Mouse (Mus musculus): ENCODE measurements at regions not wholly inside any gene's neighbourhood (a gene's known extent, or its start where the extent isn't known, plus 50 kb on each side); places are given as distances from the start of the nearest gene placed in this dataset.

- no peak for DNase-seq (ENCODE audit: inconsistent ontology term)
These were observed 55.9 kb upstream of the Dok5 start for GRCm38 (mm10) chr2:170675731-170676130.

- no peak for DNase-seq (ENCODE audit: inconsistent ontology term)
These were observed 57.9 kb upstream of the Dok5 start for GRCm38 (mm10) chr2:170673683-170674082.

DNA sequence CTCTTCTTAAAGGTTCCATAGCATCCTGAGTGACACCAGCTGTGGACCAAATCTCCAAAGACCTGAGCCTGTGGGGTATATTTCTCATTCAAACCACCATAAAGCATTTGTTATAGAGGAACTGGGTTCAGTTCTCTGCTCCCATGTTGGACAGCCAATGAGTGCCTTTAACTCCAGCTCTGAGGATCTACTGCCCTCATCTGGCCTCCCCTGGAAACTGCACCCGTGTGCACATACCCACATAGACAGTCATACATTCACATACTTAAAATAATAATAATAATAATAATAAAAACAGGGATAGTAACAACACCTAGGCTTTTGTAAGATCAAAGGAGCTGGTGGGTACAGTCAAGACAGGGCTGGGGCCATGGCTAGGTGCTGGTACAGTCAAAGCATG is 58.8 kb upstream of the Dok5 start:
- no peak for DNase-seq (ENCODE audit: inconsistent ontology term)

- no peak for DNase-seq (ENCODE audit: inconsistent ontology term)
These were observed 62.6 kb upstream of the Dok5 start for GRCm38 (mm10) chr2:170668960-170669359.

DNA sequence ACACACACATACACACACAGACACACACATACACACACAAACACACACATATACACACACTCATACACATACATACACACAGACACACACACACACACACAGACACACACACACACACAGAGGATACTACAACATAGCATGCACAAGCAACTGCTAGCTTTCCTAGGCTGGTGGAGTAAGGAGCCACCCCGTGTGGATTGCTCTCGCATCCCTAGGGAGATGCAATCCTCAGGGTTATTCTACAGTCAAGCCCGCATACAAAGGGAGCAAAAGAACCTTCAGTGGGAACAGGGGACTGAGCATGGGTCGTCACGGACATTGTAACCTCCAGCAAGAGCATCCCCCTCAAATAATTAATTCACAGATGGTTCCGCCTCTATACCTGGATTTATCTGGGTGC is 63.1 kb upstream of the Dok5 start:
- DNase-seq (ENCODE audit: inconsistent ontology term): no peak

DNA sequence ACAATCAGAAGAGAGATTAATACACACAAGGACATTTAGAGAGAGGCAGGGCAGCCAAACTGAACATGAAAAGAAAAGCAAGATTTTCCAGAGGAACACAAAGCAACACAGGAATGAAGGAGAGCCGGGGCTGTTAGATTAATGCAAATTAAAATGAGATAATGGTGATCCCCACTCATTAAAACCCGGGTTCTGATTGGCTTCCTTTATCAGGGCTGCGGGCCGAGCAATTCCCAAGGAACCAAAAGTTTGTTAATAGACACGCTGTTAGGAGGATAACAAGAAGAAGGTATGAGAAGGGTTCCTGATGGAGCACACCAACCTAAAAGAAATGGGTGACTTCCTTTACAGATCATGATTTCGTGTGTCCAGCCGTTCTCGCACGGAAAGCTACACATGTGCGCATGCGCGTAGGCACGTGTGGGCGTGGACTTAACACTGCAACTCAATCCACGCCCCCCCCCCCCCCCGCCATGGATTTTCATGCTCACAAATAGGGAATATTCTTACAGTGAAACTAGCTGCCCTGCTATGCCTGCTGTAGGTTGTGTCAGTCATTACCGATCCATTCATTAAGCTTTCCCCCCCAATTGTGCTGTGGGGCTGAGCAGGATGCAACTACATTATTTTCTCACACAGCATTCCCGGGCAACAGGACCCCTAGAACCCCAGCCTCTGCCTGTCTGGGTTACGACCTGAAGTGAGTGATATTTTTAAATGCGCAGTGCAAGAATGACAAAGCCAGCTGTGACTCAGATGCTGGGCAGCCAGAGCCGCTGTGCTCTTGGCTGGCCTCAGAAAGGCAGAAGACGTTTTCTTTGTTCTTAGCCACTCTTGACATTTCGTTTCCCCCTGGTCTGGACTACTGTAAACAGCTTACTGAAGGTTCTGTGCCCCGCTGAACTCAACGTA is 60.5 kb upstream of the 4930470P17Rik start:
- no peak for DNase-seq (ENCODE audit: inconsistent ontology term)

DNA sequence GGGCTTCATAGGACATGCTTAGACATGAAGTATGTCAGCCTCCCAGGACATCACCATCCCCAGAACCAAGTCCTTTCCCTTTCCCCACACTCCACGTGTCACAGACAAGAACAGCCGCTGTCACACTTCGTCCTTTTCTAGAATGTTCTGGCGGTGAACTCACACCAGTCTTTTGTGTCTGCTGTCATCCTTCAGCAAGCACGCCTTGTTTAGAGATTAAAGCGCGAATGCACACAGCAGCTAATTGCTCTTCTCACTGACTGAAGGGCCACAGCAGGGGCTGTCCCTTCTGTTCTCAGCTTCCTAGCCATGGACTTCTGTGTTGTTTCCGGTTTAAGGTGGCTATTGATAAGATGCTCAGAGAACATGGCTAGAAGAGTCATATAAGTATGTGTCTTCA is 57.5 kb upstream of the 4930470P17Rik start:
- peak; percentile 43 for DNase-seq (ENCODE audit: inconsistent ontology term)

GRCm38 (mm10) chr2:170658520-170658919 is 56.7 kb upstream of the 4930470P17Rik start:
- peak; percentile 13 for DNase-seq (ENCODE audit: inconsistent ontology term)

DNA sequence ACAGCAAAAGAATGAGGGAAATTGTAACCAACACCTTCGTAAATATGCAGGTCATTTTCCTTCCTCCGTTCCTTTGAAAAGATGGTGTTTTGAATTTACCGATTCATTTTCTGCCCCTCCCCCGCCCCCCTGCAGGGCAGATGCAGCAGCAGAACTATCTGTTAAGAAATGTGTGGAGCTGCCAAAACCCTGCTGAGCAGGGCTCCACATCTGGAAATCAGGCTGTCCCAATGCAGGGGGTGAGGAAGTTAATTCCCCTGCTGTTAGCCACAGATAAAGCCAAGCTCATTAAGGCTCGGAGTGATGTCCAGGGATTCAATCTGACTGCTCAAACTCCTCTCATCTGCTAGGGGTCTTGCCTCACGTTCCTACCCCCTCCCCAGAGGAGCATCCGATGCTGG is 56.0 kb upstream of the 4930470P17Rik start:
- DNase-seq (ENCODE audit: inconsistent ontology term): peak; percentile 1

GRCm38 (mm10) chr2:170652128-170652527 is 50.3 kb upstream of the 4930470P17Rik start:
- DNase-seq (ENCODE audit: inconsistent ontology term): no peak

All from Muller cell, postnatal 12 days (primary cell).